Mouse (Mus musculus) bone marrow, adult 2 months (tissue): Measurements from ENCODE around the gene Mettl26. TPM values are rescaled to one million over a fixed set of nuclear protein-coding genes. Genes with fewer than 3 reads are reported as not detected.

Experiments used
- H3K27ac ChIP-seq: fragments of 200-500 bp; 2 replicates; pipeline ENCODE4 v1.5.1; 2012; ENCODE audit warnings: low read depth, mild to moderate bottlenecking, control low read depth, inconsistent platforms, low read length; ENCODE audit not compliant: control insufficient read depth, poor library complexity, insufficient read depth
- H3K4me1 ChIP-seq: fragments of 200-500 bp; 2 replicates; pipeline ENCODE4 v1.6.1; 2011; ENCODE audit warnings: low read length; ENCODE audit not compliant: control insufficient read depth, insufficient read depth
- H3K4me3 ChIP-seq: fragments of 200-500 bp; replicated peaks from 2 replicates; pipeline ENCODE3; 2011; ENCODE audit warnings: mild to moderate bottlenecking, low read depth, low read length, control low read depth; ENCODE audit not compliant: control insufficient read depth
- CTCF ChIP-seq: fragments of 200-500 bp; IDR thresholded peaks from 2 replicates; pipeline ENCODE4 v1.5.1; 2011; ENCODE audit warnings: low read length, control low read depth; ENCODE audit not compliant: control insufficient read depth, insufficient read depth
- POLR2A ChIP-seq: fragments of 200-500 bp; IDR thresholded peaks from 2 replicates; pipeline ENCODE4 v1.6.1; 2011; ENCODE audit warnings: low read depth, mild to moderate bottlenecking, control low read depth, low read length, borderline replicate concordance; ENCODE audit not compliant: control insufficient read depth
- WGBS: fragments of 180-500 bp; shearing (Covaris S2); methylation state at CpG from one replicate; pipeline ENCODE4 v1.1.7; 2018; 5-methylcytosine and 5-hydroxymethylcytosine counted together
- polyA plus RNA-seq: library from polyadenylated mRNA; stranded (reverse); fragments of >200 nt; gene quantifications from 2 replicates; pipeline ENCODE4 v1.2.4, GENCODE M21; 2011; ENCODE audit warnings: low replicate concordance; ENCODE audit not compliant: missing spikeins, insufficient read depth, insufficient read length

The Mettl26 gene
- polyA plus RNA-seq, 1 experiment = 30.0 TPM

- no peak overlapping the region for H3K4me3 ChIP-seq
- no peak overlapping the region for H3K27ac ChIP-seq
- TF ChIP-seq CTCF (no peak), POLR2A (no peak)
- WGBS = 88% methylated on average over 7 of the region's 7 CpGs
- peaks cover 3% of the 10 kb centered on the region; the same call in 1 of the 2 replicates for H3K4me1 ChIP-seq
Measured at GRCm38 (mm10) chr17:25835301-25835700, 39.6 kb upstream of the Mettl26 start.

- H3K27ac ChIP-seq = no peak overlapping the region
- TF ChIP-seq CTCF (no peak), POLR2A (no peak)
- no peak overlapping the region for H3K4me3 ChIP-seq
- 92% methylated on average over 16 of the region's 16 CpGs for WGBS
- peaks cover 3% of the 10 kb centered on the region; the same call in 1 of the 2 replicates for H3K4me1 ChIP-seq
Measured at GRCm38 (mm10) chr17:25835816-25836215, 39.1 kb upstream of the Mettl26 start.

- Histone ChIP-seq H3K4me1 (peaks cover 3% of the 10 kb centered on the region; the same call in 1 of the 2 replicates), H3K27ac (no peak overlapping the region), H3K4me3 (no peak overlapping the region)
- TF ChIP-seq CTCF (no peak), POLR2A (0 out of 2 replicates have a peak, but pooled peaks have one; percentile 30)
- WGBS = 23% methylated on average over 23 of the region's 23 CpGs
Measured at GRCm38 (mm10) chr17:25836397-25837075, 38.3 kb upstream of the Mettl26 start.

- no peak within 1 kb of the TSS for H3K4me3 ChIP-seq
- no peak within 1 kb of the TSS for H3K27ac ChIP-seq
- no peaks in the 10 kb centered on the region for H3K4me1 ChIP-seq
- TF ChIP-seq POLR2A (0 out of 2 replicates have a peak, but pooled peaks have one; percentile 15), CTCF (no peak)
- WGBS = 1% methylated on average over 29 of the region's 29 CpGs
Measured at GRCm38 (mm10) chr17:25837076-25837410, 37.8 kb upstream of the Mettl26 start, which contains the start of gene Rhbdl1. Gene Rhbdl1 (minus strand): TSS chr17:25837295.

GRCm38 (mm10) chr17:25837533-25837932 is 37.3 kb upstream of the Mettl26 start:
- Histone ChIP-seq H3K4me3 (no peak overlapping the region), H3K27ac (no peak overlapping the region), H3K4me1 (no peaks in the 10 kb centered on the region)
- no peak for TF ChIP-seq POLR2A
- no peak for TF ChIP-seq CTCF
- 77% methylated on average over 3 of the region's 3 CpGs for WGBS

GRCm38 (mm10) chr17:25838904-25839303 is 36.0 kb upstream of the Mettl26 start:
- H3K27ac ChIP-seq = no peak overlapping the region

GRCm38 (mm10) chr17:25839455-25840235 is 35.2 kb upstream of the Mettl26 start:
- WGBS = 88% methylated on average over 14 of the region's 14 CpGs
- Histone ChIP-seq H3K4me1 (peaks cover 5% of the 10 kb centered on the region), H3K4me3 (no peak overlapping the region), H3K27ac (no peak overlapping the region)
- TF ChIP-seq CTCF = no peak
- no peak for TF ChIP-seq POLR2A

More at GRCm38 (mm10) chr17:25838904-25839303, 36.0 kb upstream of the Mettl26 start:
- Histone ChIP-seq H3K4me3 (no peak overlapping the region), H3K4me1 (peaks cover 5% of the 10 kb centered on the region)
- TF ChIP-seq POLR2A = no peak
- no peak for TF ChIP-seq CTCF
- 83% methylated on average over 4 of the region's 4 CpGs for WGBS

- no peak for TF ChIP-seq POLR2A
- TF ChIP-seq CTCF = no peak
- Histone ChIP-seq H3K4me1 (peaks cover 7% of the 10 kb centered on the region), H3K27ac (no peak overlapping the region), H3K4me3 (no peak overlapping the region)
- WGBS = 94% methylated on average over 6 of the region's 6 CpGs
Measured at GRCm38 (mm10) chr17:25840519-25840918, 34.4 kb upstream of the Mettl26 start.
